Mouse (Mus musculus): ENCODE results near the gene Tmem39a. TPM values are rescaled to one million over a fixed set of nuclear protein-coding genes. Genes with fewer than 3 reads are reported as not detected.
A peak's percentile ranks its signal among the peaks of the same experiment; 100 is the strongest.

Tmem39a gene
- polyA plus RNA-seq, 1 experiment = 138 TPM

DNA sequence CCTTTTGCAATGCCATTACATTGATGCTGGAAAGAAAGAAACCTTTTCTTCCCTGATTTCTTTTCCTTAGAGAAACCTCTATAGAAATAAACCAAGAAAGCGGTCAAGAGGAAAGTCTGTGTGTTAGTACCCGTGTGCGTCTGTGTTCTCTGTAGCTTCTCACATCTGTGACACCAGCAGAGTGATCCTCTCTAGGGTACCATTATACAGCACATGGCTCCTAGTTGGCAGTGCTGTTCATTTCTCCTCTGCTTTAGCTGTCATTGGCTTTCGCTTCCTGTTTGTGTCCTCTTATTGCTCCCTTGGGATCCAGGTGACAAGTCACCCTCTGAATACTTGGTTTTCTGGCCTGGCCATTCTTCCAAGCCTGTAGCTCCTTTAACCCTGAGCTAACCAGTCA lies 29.1 kb downstream of the Tmem39a start:
- no peak for DNase-seq (ENCODE audit: low read depth)

DNA sequence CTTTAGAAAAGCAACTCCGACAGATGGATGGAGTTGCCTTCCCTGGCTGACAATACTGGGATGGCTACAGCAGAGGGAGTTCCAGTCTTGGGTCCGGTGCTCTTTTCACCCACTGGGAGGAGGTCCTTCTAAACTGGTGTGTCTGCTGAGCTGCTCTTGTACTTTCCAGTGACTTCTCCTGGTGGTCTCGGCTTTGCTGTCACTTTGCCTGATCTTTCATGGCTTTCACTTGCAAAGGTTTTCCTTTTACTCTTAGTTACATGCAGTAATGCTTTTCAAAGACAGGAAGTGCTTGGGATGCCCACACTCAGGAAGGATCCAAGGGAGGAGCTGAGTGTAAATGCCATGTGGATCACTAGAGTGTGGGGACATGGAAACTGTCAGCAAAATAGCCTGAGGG lies 33.0 kb downstream of the Tmem39a start:
- DNase-seq (ENCODE audit: low read depth) = no peak

GRCm38 (mm10) chr16:38592026-38592678 lies 33.7 kb downstream of the Tmem39a start:
- no peak for DNase-seq (ENCODE audit: low read depth)

DNA sequence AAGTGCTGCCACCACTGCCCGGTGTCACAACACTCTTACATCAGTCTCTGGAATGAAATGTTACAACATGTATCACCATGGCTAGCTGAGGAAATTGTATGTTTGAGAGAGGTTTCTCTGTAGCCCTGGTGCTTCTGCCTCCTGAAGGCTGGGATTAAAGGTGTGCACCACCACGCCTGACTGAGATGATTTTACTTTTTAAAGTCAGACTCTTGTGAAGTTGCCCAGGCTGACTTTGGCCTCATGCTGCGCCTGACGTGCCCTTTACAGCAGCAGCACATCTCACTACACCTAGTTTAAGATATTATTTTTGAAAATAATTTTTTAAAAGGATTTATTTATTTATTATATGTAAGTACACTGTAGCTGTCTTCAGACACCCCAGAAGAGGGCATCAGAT lies 34.4 kb downstream of the Tmem39a start:
- DNase-seq (ENCODE audit: low read depth) = no peak

DNA sequence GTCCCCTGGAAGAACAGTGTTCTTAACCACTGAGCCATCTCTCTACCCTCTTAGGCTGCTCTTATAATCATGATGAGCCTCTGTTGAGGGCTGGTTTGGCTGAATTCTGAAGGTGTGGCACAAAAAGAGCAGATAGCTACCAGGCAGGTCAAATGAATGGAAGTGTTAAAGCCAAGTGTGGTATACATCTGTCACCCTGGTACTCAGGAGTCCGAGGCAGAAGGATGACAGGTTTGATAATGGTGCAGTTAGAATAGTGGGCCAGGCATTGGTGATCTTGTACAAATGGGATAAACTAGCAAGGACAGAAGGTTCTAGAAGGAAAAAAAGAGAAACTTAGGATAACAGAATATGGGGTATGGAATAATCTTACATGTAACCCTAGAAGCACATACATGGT lies 35.9 kb downstream of the Tmem39a start:
- DNase-seq (ENCODE audit: low read depth) = no peak

DNA sequence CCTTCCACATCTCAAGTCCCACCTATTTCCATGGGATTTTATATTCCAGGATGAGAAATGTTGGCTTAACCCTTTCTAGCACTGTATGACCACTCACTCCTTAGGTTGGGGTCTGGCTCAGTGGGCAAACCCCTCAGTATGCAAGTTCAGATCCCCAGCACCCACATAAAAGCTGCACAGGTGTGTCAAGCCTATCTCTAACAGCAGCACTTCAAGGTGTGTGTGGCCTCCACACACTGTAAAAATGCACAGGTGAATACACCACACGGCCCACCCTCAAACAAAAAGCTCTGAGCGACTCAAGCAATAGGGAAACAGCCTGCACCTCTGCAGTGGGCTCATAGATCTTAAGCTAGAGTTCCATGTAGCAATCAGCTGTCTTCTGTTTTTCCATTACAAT lies 37.6 kb downstream of the Tmem39a start:
- no peak for DNase-seq (ENCODE audit: low read depth)

- DNase-seq (ENCODE audit: low read depth) = no peak
Observed at GRCm38 (mm10) chr16:38596651-38597050, 38.2 kb downstream of the Tmem39a start.

DNA sequence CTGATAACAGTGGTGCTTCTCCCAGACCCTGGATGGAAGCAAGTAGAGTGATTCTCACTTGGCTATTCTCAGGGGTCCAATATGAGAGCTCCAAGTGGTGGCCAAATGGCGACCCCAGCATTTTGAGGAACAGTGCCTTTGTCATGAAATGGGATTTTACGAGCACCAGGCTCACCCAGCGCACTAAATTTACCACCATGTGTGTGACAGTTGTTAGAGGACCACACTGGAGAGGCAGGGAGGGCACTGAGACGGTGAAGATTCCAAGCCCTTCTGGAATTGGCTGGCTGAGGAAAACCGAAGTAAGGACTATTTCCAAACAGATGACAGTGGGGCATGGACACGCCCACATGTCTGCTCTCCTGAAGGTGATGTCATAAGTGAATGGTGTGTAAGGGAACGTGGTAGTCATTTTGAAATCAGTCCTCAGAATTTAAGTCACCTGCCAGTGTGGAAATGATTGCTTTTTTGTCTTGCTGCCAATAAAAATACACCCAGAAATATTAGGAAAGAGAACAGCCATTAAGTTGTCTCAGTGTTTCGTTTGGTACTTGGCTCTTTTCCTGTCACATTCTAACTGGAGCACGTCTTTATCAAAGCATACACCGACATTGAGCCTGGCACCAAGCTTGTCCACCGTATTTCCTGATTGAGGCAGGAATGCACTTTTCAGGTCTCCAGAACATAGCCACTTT lies 40.6 kb downstream of the Tmem39a start:
- DNase-seq (ENCODE audit: low read depth) = peak; percentile 76

DNA sequence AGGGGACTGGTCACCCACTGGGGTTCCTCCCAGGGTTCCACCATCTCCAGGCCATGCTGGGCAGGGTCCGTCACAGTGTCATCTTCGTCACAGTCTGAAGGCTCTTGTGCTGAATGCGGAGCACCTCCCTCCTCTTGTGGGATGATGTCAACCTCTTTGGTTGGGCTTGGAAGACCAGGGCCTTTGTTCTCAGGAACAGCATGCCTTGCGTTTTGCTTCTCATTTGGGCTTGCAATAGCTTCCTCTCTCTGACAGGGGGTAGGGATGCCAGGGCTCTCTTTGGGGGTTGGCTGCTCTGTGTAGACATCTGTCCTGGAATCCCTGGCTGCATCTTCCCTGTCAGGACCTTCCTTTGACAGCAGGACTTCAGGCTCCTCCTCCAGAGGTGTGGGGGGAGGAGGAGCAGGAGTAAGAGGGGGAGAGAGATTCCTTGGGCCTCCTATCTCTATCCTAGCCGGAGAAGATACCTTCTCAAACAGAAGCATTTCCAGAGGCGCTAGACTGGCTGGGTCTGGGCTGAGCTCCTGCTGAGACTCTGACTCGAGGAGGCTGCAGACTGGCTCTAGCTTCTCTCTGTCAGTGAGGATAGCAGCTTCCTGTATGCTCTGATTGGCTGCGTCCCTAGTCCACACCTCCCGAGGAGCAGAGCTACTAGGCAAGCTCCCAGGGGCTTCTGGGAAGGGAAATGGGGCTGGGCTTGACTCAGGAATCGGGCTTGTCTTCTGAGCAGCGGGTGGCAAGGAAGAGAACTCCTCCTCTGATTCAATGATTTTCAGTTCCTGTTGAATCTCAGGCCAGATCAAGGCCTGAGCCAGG lies 44.7 kb downstream of the Tmem39a start:
- DNase-seq (ENCODE audit: low read depth) = no peak

DNA sequence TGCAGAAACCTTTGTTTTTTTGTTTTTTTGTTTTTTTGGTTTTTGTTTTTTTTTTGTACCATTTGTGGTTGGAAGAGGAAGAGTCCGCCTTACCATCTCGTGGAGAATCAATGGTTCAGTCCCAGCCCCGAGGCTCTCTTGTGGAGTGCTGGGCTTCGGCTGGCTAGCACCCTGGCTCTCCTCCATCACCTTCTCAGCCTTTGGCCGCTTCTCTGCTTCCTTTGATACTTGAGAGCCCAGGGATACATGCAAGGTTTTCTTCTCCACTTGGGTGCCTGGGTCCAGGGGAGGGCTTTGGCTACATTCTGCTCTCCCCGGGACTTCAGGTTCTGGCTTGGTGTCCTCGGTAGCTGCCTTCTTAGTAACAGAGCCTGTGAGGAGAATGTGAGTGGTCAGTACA lies 48.0 kb downstream of the Tmem39a start:
- DNase-seq (ENCODE audit: low read depth) = no peak

DNA sequence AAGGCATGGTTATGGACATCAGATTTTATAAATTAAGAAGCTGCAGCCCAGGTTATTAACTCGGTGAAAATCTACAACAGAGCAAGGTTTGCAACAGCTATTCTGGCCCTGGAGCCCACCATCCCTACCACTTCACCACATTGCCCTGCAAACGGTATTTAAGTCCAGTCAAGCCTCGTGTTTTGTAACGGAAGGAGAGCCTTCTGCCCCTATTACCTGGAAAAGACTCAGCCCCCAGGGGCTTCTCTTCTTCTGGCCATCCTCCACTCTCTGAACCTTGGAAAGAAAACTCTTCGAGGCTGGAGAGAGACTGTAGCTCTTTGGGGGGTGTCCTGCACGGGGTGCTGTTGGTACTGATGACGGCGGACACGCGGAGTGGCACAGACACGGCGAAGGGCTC lies 50.2 kb downstream of the Tmem39a start:
- no peak for DNase-seq (ENCODE audit: low read depth)

- no peak for DNase-seq (ENCODE audit: low read depth)
Observed at GRCm38 (mm10) chr16:38609092-38609491, 50.6 kb downstream of the Tmem39a start.

- peak; percentile 76 for DNase-seq (ENCODE audit: low read depth)
Observed at GRCm38 (mm10) chr16:38612646-38613045, 54.1 kb downstream of the Tmem39a start.

DNA sequence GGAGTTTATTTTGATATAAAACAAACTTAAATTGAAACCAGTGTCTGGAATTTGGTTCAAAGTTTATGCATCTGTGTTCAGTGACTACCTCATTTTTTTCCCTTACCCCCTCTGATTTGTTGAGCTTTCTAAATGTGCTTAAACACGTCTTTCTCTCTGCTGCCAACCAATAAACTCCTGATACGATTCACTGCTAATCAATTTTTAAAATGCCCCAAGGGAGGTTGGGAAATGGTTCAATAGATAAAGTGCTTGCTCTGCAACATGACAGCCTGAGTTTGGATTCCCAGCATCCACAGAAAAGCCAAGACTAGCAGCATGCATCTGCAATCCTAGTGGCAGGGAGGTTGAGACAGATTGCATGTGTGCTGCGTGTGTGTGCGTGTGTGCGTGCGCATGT lies 55.1 kb downstream of the Tmem39a start:
- no peak for DNase-seq (ENCODE audit: low read depth)

DNA sequence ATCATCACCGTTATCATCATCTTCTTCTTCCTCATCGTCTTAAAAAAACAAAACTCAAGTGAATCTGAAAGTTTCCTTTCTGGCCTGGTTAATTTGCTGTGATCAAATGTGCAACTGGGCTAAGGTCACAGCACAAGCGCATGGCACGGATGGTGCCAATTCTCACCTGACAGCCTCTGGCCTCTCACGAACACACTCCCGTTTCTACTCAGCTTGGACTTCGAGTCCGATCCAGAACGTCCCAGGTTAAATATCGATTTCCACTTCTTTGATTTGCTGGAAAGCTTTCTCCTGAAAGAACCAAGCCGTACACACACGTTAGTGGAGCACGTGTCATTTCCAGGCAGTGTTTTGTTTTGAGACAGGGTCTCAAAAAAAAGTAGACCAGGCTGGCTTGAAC lies 59.5 kb downstream of the Tmem39a start:
- no peak for DNase-seq (ENCODE audit: low read depth)

- no peak for DNase-seq (ENCODE audit: low read depth)
Observed at GRCm38 (mm10) chr16:38619054-38619453, 60.6 kb downstream of the Tmem39a start.

- no peak for DNase-seq (ENCODE audit: low read depth)
Observed at GRCm38 (mm10) chr16:38620696-38621450, 62.4 kb downstream of the Tmem39a start.

GRCm38 (mm10) chr16:38622283-38622682 lies 63.8 kb downstream of the Tmem39a start:
- DNase-seq (ENCODE audit: low read depth) = no peak

DNA sequence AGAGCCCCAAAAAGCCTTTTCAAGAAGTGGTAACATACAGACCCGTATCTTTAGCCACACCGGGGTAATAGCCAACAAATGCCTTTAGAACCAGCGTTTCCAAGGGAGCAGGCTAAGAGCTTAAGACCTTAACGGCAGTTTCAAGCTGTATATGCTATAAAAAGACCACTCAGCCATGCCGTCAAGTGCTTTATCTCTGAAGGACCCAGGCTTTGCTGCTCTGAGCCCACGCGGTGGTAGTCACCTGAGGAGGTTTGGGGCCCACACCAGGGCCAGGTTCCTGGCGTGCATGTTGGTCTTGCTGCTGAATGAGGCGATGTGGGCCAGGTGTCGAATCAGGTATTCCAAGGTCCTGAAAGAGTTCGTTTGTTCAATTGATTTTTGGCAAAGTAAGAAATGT lies 65.8 kb downstream of the Tmem39a start:
- no peak for DNase-seq (ENCODE audit: low read depth)

DNA sequence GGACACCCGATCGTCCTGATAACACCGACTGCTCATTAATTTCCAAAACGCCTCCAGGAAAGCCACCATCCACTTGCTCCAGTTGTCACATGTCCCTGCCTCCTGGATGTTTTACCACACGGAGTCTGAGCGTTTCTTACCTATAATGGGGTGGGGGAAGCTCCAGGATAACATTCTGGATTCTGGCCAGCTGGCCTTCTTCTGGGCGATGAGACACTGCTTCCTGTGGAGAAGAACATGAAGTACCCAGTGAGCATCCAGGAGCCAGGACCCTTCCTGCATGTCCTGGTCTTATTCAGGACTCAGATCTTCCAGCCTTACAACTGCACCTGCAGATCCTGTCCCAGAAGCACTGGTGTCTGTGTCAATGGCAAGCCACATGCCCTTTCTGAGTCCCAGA lies 66.9 kb downstream of the Tmem39a start:
- DNase-seq (ENCODE audit: low read depth) = no peak

DNA sequence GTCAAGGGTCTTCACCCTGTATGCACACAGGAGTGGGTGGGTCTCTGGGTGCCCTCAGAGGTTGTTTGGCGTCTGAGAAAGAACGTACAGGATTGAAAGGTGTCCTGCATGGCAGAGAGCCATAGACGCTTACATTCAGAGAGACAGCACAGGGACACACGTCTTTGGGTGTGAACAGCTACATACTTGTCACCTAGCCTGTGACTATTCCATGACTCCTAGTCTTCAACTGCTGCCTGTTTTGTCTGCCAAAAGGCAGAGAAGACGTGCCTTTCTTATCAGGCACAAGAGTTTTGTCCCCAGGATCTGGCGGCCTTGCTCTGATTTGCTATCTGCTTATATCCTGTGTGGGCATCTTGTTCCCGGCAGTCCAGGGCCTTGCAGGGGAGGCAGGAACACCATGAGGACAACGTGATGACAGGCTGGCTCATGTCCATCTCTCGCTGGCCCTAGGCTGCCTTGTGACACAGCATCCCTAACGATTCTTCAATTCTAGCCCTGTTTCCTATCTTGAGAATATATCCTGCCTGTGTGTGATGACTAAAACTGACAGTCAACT lies 67.4 kb downstream of the Tmem39a start:
- no peak for DNase-seq (ENCODE audit: low read depth)

- DNase-seq (ENCODE audit: low read depth) = no peak
Observed at GRCm38 (mm10) chr16:38632147-38632546, 73.6 kb downstream of the Tmem39a start.
